In the genomic region with DNA sequence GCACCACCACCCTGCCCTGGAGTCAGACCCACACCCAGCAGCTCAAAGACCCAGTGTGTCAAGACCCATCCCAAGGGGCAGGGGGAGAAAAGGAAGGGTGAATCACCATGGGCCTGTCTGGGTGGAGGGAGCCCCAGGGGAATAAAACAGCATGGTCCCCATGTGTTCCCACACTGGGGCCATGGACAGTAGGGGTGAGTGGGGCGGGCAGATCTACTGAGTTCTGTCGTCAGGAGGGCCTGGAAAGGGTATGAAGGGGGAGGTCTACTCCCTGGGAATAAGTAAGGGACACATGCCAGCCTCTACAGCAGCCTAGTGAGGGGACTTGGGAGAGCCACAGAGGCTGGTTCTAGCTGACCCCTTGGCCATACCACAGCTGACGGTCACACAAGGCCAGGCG, we compare ENCODE assay signal across 13 mouse cellular contexts. TPM values are rescaled to one million over a fixed set of nuclear protein-coding genes. Genes with fewer than 3 reads are reported as not detected.
"Had no signal": no experiment of that assay in that cellular context is flagged by ENCODE, and none has a peak within 500 bp of the region (broad histone marks: within the 10 kb centered on the region; RNA-seq: fewer than 3 reads in every experiment).

No protein-coding gene starts in this region.

- H3K27ac ChIP-seq: left cerebral cortex, adult 2 months; liver, embryonic 14.5 days; midbrain, embryonic 10.5 days had no signal

- H3K9me3 ChIP-seq: midbrain, embryonic 10.5 days; neural tube, embryonic 15.5 days had no signal

- H3K36me3 ChIP-seq: neural tube, embryonic 15.5 days had no signal

- ATAC-seq: inflammation-experienced regulatory T-cells, adult 6 months; intestine, postnatal 0 days had no signal

- H3K27me3 ChIP-seq: neural tube, embryonic 15.5 days had no signal

- H3K9ac ChIP-seq: liver, embryonic 14.5 days; neural tube, embryonic 15.5 days had no signal

- DNase-seq: kidney, adult 8-10 months; kidney, postnatal 14 days; midbrain, embryonic 14.5 days; right cerebral cortex, adult 18-20 months; right cerebral cortex, postnatal 25 days; thymus, postnatal 36 days had no signal

- H3K4me3 ChIP-seq: left cerebral cortex, adult 2 months; midbrain, embryonic 10.5 days; myocyte; neural tube, embryonic 15.5 days had no signal

- H3K4me2 ChIP-seq: neural tube, embryonic 15.5 days had no signal

RNA-seq across cellular contexts. Expression of gene Kazn, which starts 57.6 kb away (rescaled TPM):
- polyA plus RNA-seq: inflammation-experienced regulatory T-cells, adult 6 months; myocyte had no signal
